Mouse (Mus musculus) erythroblast, embryonic 14.5 days (primary cell): ENCODE data around the gene Acsbg1.
"Not testable (repeated sequence)": the region's sequence is repeated elsewhere in the genome, so short reads cannot be mapped to it uniquely, and the experiment has no call there.

Experiments used
- GATA1 ChIP-seq: IDR thresholded peaks from 2 replicates; pipeline ENCODE4 v1.6.1; 2012; ENCODE audit warnings: low read length, inconsistent platforms, mixed read lengths
- TAL1 ChIP-seq: IDR thresholded peaks from 3 replicates; pipeline ENCODE4 v1.6.1; 2012; ENCODE audit warnings: low read length, inconsistent platforms, mixed read lengths

DNA sequence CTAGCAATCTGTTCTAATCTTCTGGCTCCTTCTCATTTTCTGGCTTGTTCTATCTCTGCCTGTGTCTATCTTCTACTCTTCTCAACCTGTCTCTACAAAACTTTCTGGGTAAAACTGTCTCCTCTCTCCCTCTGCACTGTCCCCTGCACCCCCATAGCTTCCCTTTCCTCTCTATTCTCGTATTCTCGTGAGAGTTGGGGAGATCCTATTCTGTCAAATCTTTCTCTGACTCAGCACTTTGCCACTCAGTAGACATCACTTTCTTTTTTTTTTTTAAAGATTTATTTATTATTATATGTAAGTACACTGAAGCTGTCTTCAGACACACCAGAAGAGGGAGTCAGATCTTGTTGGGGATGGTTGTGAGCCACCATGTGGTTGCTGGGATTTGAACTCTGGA, 77.5 kb downstream of the Acsbg1 start:
- not testable (repeated sequence) for TF ChIP-seq TAL1, GATA1
